Mouse (Mus musculus) liver, embryonic 16.5 days (tissue): ENCODE measurements around the gene Psmd9. TPM values are rescaled to one million over a fixed set of nuclear protein-coding genes. Genes with fewer than 3 reads are reported as not detected.

Source experiments
- ATAC-seq: fragments of 200-750 bp; cut with Nextera tagmentation; 2 replicates; pipeline ENCODE4 v1.8.0; 2017; ENCODE audit warnings: low read depth, mild to moderate bottlenecking, moderate number of reproducible peaks, moderate library complexity
- H3K27ac ChIP-seq: fragments of 300-500 bp; sonication (generic); 2 replicates; pipeline ENCODE4 v1.5.1; 2014; ENCODE audit warnings: mild to moderate bottlenecking, low read length
- H3K27me3 ChIP-seq: fragments of 300-500 bp; sonication (generic); 2 replicates; pipeline ENCODE4 v1.6.1; 2014; ENCODE audit warnings: low read depth, low read length, mixed read lengths; ENCODE audit not compliant: control insufficient read depth, insufficient read depth
- H3K36me3 ChIP-seq: fragments of 300-500 bp; sonication (generic); 2 replicates; pipeline ENCODE4 v1.6.1; 2014; ENCODE audit warnings: mild to moderate bottlenecking; ENCODE audit not compliant: control insufficient read depth, insufficient read depth
- H3K4me1 ChIP-seq: fragments of 300-500 bp; sonication (generic); 2 replicates; pipeline ENCODE4 v1.6.1; 2014; ENCODE audit warnings: low read depth, low read length, mixed read lengths; ENCODE audit not compliant: control insufficient read depth
- H3K4me2 ChIP-seq: fragments of 300-500 bp; sonication (generic); 2 replicates; pipeline ENCODE4 v1.6.1; 2014; ENCODE audit warnings: low read depth, low read length, mixed read lengths
- H3K4me3 ChIP-seq: fragments of 300-500 bp; sonication (generic); 2 replicates; pipeline ENCODE4 v1.5.1; 2014; ENCODE audit warnings: low read depth, mild to moderate bottlenecking, low read length
- H3K9ac ChIP-seq: fragments of 300-500 bp; sonication (generic); 2 replicates; pipeline ENCODE4 v1.6.1; 2014; ENCODE audit warnings: low read depth, low read length
- H3K9me3 ChIP-seq: fragments of 300-500 bp; sonication (generic); replicated peaks from 2 replicates; pipeline ENCODE4 v1.6.1; 2016; ENCODE audit warnings: low read length; ENCODE audit not compliant: control insufficient read depth
- WGBS: fragments of 180-500 bp; shearing (Covaris S2); extraction: QIAGEN DNeasy Blood & Tissue Kit; methylation state at CpG from one replicate; pipeline ENCODE4 v1.1.7; 2014; ENCODE audit not compliant: insufficient replicate concordance; 5-methylcytosine and 5-hydroxymethylcytosine counted together
- polyA plus RNA-seq: library from polyadenylated mRNA; unstranded; fragments of >200 nt; fragmentation: Nextera tagmentation; extraction: Ambion mirVana; gene quantifications from 2 replicates; pipeline ENCODE4 v1.2.1, GENCODE M21; 2015

Gene Psmd9
- polyA plus RNA-seq, 1 experiment from 2014 or later = 63.8 TPM

DNA sequence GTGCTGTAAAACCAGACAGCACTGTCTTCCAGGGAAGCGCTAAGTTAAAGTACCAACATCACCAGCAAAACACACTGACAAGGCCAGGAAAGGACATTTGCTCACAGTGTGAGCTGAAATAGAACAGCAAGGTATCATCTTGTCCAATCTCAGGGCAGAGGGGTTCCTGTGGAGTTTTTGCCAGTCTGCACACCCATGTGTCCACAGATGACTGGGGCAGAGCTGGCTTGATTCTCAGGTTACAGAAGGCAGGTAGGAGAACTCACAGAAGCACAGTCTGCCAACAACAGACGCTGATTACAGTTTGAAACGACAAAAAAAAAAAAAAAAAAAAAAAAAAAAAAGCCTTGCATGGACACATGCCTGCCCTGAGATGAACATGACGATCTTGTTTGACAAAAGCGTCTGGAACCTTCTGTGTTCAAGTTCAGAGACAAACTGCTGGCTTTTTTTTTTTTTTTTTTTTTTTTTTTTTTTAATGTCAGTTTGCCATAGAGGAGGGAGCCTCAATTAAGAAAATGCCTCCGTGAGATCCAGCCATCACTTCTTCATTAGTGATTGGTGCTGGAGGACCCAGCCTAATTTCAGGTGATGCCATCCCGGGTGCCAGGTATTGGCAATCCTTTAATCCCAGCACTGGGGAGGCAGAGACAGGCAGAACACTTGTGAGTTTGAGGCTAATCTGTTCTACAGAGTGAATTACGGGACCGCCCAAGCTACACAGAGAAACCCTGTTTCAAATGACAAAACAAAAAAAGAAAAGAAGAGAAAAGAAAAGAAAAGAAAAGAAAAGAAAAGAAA is 112.3 kb downstream of the Psmd9 start:
- Histone ChIP-seq H3K9me3 (no peaks in the 10 kb centered on the region), H3K9ac (no peak overlapping the region), H3K27ac (no peak overlapping the region), H3K4me1 (no peaks in the 10 kb centered on the region), H3K4me2 (no peak overlapping the region), H3K36me3 (no peaks in the 10 kb centered on the region), H3K4me3 (no peak overlapping the region), H3K27me3 (no peaks in the 10 kb centered on the region)
- WGBS = 65% methylated on average over 9 of the region's 9 CpGs
- ATAC-seq = no peak

DNA sequence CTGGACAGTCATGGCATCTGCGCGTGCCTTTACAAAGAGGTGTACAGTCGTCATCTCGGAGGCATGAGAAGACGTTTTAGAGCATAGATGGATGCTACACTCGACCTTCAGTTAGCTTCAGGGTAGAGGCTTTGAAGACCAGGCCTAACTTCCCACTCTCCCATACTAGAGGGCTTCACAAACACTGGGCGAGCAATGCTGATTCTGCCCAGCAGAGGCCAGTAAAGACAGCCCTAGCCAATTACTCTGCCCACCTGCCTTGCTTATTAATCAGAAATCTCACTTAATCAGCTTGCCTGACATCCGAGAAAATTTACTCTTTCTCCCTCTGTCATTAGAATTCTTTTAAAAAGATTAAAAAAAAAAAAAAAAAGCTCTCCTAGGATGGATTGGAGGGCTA is 116.0 kb downstream of the Psmd9 start:
- Histone ChIP-seq H3K27me3 (no peaks in the 10 kb centered on the region), H3K4me1 (no peaks in the 10 kb centered on the region), H3K36me3 (no peaks in the 10 kb centered on the region), H3K27ac (no peak overlapping the region), H3K9me3 (no peaks in the 10 kb centered on the region; the same call in 1 of the 2 replicates), H3K4me3 (no peak overlapping the region), H3K4me2 (no peak overlapping the region), H3K9ac (no peak overlapping the region)
- no peak for ATAC-seq
- WGBS = 35% methylated on average over 8 of the region's 8 CpGs

DNA sequence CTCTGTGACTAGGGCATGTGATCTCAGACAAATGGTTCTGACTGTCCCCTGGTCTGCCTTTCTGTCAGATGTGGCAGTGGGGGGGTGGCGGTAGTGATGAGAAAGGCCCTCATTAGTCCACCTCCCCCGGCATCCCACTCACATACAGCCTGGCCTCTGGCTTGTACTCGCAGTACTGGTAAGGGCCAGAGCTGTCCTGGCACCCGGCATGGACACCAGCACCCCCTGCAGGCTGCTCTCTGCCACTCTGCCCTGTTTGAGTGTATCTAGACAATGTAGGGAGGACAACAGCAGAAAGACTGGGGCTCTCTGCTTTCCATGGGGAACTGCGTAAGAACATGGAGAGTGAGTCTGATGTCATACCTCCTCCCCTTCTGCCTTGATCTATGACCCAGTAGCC is 118.9 kb downstream of the Psmd9 start:
- Histone ChIP-seq H3K4me3 (no peak overlapping the region), H3K27me3 (no peaks in the 10 kb centered on the region), H3K9ac (no peak overlapping the region), H3K9me3 (no peaks in the 10 kb centered on the region; the same call in 1 of the 2 replicates), H3K4me1 (no peaks in the 10 kb centered on the region), H3K4me2 (no peak overlapping the region), H3K27ac (no peak overlapping the region), H3K36me3 (no peaks in the 10 kb centered on the region)
- 71% methylated on average over 5 of the region's 5 CpGs for WGBS
- no peak for ATAC-seq

DNA sequence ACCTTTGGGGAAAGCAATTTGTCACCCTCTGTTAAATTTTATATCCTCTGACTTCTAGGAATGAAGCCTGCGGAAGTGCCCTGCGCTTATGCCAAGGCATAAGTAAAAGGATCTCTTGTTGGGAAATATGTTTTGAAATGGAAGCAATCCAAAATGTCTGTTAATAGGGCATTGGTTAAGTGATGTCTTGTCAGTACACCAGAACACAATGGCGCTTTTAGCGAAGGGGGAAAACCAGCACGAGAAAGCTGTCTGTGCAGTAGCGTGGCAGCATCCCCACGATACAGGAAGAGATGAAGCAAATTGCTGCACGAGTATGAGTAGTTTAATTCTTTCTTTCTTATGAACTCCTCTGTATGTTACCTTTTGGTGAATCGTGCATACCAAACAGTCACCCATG is 125.4 kb downstream of the Psmd9 start:
- Histone ChIP-seq H3K36me3 (no peaks in the 10 kb centered on the region), H3K9ac (no peak overlapping the region), H3K4me1 (no peaks in the 10 kb centered on the region), H3K4me3 (no peak overlapping the region), H3K9me3 (no peaks in the 10 kb centered on the region), H3K4me2 (no peak overlapping the region), H3K27ac (no peak overlapping the region), H3K27me3 (no peaks in the 10 kb centered on the region)
- 70% methylated on average over 9 of the region's 9 CpGs for WGBS
- no peak for ATAC-seq

DNA sequence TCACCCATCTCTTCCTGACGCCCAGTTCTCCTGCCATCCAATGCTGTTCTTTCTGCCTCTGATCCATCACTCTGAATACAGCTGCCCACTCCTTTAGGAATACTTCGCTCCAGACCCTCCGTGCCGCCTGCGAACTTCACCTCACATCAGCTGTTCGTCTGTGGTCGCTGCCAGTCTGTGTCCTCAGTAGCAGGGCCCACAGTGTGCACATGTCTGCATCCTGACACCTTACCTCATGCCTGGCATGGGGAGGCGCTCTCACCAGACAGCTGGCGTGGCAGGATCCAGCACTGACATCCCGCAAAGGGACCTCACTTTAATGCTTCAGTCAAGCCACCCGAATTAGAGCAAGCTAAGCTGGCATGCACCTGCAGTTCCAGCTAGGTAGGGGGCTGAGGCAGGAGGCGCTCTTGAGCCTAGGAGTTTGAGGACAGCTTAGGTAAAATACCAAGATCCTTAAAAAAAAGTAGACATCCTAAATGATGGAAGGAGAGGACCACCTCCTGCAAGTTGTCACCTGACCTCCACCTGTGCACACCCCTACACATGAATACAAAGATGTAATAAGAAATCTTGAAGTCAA is 127.1 kb downstream of the Psmd9 start:
- H3K4me2 ChIP-seq = no peak overlapping the region
- no peak for ATAC-seq
- H3K27me3 ChIP-seq = no peaks in the 10 kb centered on the region
- no peaks in the 10 kb centered on the region for H3K36me3 ChIP-seq
- no peaks in the 10 kb centered on the region for H3K4me1 ChIP-seq
- H3K9ac ChIP-seq = no peak overlapping the region
- no peak overlapping the region for H3K4me3 ChIP-seq
- no peaks in the 10 kb centered on the region for H3K9me3 ChIP-seq
- no peak overlapping the region for H3K27ac ChIP-seq
- 64% methylated on average over 12 of the region's 12 CpGs for WGBS

DNA sequence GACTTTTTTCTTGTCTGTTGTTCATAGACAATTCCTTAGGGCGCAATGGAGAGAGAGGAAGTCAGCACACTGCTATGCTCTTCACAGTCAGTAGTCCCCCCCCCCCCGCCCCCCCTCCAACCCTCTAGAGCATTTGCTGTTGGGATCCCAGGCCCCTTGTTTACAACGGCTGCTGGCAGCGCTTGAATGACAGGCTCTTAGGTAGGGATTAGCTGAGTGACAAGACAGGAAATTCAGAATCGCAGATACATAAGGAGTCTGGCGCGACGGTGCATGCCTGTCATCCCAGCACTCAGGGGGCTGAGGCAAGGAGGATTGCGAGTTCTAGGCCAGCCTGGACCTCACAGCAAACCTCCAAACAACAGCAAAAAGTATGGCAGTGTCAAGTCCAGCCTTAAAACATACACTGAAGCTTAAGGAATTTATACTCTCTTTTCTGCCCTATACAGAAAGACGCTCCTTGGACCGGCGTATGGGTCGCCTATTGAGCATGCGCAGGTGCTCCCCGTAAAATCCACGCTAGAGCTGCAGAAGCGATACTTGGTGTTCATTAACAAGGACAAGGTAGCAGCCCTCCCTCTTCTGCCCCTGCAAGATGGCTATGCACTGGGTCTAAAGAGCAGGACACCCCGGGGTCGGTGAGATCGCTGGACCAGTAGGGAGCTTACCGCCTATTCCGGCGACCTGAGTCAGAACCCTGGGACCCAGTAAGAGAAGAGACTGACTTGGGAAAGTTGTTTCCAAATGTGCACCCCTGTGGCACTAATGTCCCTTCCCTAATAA is 128.0 kb downstream of the Psmd9 start:
- Histone ChIP-seq H3K36me3 (no peaks in the 10 kb centered on the region), H3K4me1 (no peaks in the 10 kb centered on the region), H3K9ac (no peak overlapping the region), H3K27me3 (no peaks in the 10 kb centered on the region), H3K4me2 (no peak overlapping the region), H3K27ac (no peak overlapping the region), H3K9me3 (no peaks in the 10 kb centered on the region), H3K4me3 (no peak overlapping the region)
- WGBS = 57% methylated on average over 23 of the region's 23 CpGs
- ATAC-seq = no peak

DNA sequence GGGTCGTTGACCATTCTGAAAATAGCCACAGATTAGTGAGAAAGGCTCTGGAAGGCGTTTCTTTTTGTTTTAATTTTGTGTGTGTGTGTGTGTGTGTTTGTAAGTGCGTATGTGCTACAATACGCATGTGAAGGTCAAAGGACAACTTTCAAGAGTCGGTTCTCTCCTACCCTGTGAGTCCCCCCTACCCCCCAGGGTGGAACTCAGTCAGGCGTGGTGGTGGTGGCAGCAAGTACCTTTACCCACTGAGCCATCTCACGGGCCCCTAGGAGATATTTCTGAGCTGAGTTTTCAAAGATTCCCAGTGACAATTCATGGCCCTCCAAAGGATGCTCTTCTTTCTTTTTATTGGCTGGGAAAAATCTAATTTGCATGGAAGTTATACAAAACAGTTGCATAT is 128.6 kb downstream of the Psmd9 start:
- H3K9ac ChIP-seq = no peak overlapping the region
- H3K27ac ChIP-seq = no peak overlapping the region
- WGBS = 56% methylated on average over 7 of the region's 7 CpGs
- no peaks in the 10 kb centered on the region for H3K4me1 ChIP-seq
- no peak for ATAC-seq
- H3K4me2 ChIP-seq = no peak overlapping the region
- H3K4me3 ChIP-seq = no peak overlapping the region
- no peaks in the 10 kb centered on the region for H3K9me3 ChIP-seq
- H3K36me3 ChIP-seq = no peaks in the 10 kb centered on the region
- no peaks in the 10 kb centered on the region for H3K27me3 ChIP-seq

DNA sequence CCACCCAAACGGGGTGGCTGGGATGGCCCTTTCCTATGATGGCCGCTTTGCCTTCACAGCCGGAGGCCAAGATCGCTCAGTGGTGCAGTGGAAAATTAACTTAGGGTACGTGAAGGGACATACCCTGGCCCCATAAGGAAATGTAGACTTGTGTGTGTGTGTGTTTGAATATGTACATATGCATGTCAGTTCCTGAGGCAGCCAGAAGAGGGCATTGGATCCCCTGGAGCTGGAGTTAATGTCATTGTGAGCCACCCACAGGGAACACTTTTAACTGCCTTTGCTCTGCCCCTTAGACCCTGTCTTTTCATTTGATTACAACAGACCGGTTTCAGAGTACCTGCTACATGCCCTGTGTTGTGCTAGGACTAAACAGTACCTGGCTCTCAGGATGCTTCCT is 129.3 kb downstream of the Psmd9 start:
- H3K4me3 ChIP-seq = no peak overlapping the region
- H3K4me2 ChIP-seq = no peak overlapping the region
- H3K36me3 ChIP-seq = no peaks in the 10 kb centered on the region
- 75% methylated on average over 6 of the region's 6 CpGs for WGBS
- ATAC-seq = no peak
- no peaks in the 10 kb centered on the region for H3K4me1 ChIP-seq
- no peak overlapping the region for H3K27ac ChIP-seq
- no peaks in the 10 kb centered on the region for H3K27me3 ChIP-seq
- no peaks in the 10 kb centered on the region for H3K9me3 ChIP-seq
- no peak overlapping the region for H3K9ac ChIP-seq
